Mouse (Mus musculus) kidney, adult 9 months (tissue): ENCODE results near the gene Igsf11.

ENCODE experiments used
- DNase-seq: peaks from one replicate; pipeline ENCODE4 v3.0.0; 2022

Igsf11 gene

DNA sequence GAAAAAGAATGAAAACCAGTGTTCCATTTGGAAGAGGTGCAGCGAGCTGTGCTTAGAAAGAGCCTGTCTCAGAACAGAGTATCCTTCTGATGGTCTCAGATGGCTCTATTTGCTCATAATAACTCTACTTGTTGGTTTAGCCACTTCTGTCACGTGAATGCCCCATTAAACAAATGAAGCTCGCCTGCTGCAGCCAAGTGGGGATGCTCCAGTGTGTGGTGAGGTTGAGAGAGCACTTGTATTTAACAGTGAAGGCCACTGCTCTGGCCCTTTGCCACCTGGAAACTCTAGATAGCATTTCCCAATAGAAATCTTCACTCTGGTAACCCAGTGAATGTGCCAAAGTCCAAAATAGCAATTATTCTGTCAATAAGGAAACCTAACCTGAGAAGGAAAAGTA is 92.9 kb downstream of the Igsf11 start:
- peak; percentile 80 for DNase-seq

GRCm38 (mm10) chr16:38986410-38986809 is 93.9 kb downstream of the Igsf11 start:
- no peak for DNase-seq

DNA sequence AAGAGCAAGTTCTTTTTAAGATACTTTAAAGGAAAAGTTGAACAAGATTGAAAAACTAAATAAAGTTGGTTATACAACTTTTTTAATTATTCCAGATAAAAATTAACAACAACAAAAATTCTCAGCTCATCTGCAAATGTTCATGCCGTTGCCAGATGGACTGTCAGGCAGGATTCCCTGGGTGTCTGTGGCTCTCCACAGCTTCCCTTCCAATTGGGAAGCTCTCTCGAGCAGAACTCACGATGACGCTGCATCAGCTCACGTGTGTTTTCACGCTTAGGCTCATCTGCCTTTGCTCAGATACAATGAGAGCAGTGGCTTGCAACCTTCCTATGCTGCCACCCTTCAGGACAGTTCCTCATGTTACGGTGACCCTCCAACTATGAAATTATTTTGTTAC is 101.2 kb downstream of the Igsf11 start:
- DNase-seq = peak; percentile 19

GRCm38 (mm10) chr16:38998496-38999258 is 106.2 kb downstream of the Igsf11 start:
- no peak for DNase-seq

DNA sequence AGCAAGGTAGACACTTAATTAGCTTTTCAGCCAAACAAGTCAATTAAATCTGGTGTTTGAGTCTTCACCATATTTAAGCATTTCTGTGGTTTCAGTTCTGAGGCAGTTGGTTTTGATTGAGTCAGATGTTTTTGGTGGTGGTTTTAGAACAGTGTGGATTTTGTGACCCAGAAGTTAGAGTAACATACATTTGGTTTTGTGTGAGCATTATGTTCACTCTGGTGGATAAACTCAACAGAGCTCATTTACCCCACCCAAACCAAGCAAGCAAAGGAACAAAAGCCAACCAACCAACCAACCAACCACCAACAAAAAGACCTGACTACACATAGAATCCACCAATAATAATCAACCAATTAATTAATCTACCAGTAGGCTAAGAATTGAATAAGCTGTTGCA is 106.8 kb downstream of the Igsf11 start:
- no peak for DNase-seq

DNA sequence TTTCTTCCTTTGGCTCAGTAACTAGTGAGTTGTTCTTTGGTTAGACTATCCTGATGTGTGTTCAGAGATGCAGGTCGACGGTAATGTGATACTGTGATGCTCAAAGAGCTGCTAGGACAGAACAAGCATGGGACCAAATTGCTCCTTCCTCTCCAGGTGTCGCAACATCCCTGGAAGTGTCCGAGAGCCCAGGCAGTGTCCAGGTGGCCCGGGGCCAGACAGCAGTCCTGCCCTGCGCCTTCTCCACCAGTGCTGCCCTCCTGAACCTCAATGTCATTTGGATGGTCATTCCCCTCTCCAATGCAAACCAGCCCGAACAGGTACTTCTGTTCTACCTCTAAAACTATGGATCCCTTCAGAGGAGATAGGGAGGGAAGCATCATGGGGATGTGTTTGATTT is 114.5 kb downstream of the Igsf11 start:
- DNase-seq = no peak

- DNase-seq = no peak
Measured at GRCm38 (mm10) chr16:39019449-39019848, 127.0 kb downstream of the Igsf11 start.

DNA sequence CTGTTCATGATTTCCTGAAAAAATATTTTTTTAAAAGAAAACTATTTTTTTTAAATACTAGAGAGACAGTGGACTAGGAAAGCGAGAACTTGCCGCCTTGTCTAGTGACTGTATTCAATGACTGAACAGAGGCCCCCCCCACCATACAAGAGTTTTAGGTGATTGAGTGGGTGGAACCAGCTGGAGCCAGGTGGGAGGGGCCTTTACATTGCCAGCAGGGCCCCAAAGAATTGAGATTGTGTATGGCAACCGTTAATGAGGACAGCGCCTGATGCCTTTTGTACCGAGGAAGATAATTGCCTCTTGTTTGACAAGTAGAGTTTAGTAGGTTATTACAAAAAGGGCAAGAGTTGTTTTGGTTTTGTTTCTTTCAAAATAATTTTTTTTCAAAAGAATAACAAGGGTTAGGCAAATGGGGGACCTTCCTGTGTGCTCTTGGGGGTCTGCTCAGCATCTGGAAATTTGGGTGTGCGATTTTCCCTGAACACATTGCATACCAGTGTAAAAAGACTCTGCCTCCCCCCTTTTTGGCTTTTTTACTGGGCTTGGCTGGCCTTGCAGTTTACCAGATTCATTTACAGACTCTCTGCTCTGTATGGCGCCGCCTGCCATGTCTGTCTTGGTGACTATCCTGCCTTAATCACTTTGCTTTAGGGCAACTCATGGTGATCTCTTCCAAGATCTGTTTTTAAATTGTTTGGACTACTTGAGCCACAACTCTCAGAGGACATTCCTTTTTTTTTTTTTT is 133.7 kb downstream of the Igsf11 start:
- DNase-seq = no peak

- DNase-seq = no peak
Measured at GRCm38 (mm10) chr16:39031350-39031749, 138.9 kb downstream of the Igsf11 start.

DNA sequence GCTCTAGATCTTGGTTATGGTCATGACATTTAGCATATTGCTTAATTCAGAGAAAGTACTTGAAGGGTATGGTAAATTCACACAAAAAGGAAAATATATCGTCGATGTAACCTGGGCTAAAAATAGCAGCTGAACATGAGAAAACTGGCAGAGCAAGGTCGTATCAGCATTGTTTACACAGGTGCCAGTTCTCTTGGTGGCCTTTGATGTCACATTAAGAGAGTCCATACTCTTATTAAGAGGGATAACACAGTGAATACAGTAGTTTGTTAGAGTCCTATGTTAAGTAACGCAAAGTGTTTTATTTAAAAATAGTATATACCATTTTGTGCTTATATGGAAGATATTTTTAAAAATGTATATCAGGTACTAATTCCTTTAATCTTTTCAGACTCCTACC is 144.8 kb downstream of the Igsf11 start:
- no peak for DNase-seq

- no peak for DNase-seq
Measured at GRCm38 (mm10) chr16:39044381-39044780, 151.9 kb downstream of the Igsf11 start.

- peak; percentile 59 for DNase-seq
Measured at GRCm38 (mm10) chr16:39048889-39049288, 156.4 kb downstream of the Igsf11 start.

DNA sequence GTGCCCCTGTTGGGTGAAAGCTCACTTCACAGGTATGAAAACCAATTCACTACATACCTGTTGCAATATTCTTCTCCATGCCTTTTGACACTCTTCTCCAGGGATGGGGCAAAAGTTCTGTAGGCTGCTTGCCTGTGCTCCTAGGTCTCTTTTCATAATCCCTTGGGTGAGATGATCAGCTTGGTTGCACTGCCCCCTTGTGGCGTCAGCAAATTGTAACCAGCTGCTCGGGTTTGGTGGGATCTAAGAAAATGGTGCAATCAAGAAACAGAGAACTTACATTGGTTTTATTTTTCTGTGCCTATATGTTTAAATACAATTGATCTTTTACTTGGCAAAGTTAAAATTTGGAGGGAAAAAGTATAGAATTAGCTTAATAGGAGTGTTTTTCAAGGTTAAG is 160.5 kb downstream of the Igsf11 start:
- DNase-seq = peak; percentile 63

- no peak for DNase-seq
Measured at GRCm38 (mm10) chr16:39053779-39054178, 161.3 kb downstream of the Igsf11 start.

GRCm38 (mm10) chr16:39056061-39056460 is 163.6 kb downstream of the Igsf11 start:
- peak; percentile 53 for DNase-seq

DNA sequence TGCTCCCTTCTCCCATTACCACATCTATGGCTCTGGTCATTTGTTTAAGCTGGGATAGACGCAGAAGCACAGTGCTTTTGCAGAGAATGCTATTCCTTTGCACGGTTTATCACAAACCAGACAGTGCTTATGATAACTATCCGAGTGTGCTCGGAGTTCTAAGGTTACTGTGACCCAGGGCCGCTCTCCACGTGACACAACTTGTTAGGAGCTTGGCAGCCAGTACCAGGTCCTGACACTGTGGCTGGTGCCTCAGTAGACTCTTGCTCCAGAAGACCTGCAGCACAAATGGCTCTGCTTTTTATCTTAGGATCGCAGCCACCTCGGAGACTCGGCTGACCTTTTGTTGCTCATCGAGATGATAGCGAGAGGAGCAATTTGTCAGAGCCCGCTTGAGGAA is 164.5 kb downstream of the Igsf11 start:
- DNase-seq = peak; percentile 7

DNA sequence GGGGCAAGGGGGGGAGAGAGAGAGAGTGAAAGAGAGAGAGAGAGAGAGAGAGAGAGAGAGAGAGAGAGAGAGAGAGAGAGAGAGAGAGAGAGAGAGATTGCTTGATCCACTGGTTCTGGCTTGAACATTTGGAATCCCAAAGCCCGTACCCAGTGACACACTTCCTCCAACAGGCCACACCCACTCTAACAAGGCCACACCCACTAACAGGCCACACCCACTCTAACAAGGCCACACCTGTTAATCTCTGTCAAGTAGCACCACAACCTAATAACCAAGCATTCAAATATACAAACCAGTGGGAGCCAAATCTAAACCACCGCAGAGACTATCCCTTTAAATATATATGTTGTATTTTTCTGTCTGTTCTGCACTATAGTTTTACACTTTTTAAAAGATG is 166.4 kb downstream of the Igsf11 start:
- no peak for DNase-seq

DNA sequence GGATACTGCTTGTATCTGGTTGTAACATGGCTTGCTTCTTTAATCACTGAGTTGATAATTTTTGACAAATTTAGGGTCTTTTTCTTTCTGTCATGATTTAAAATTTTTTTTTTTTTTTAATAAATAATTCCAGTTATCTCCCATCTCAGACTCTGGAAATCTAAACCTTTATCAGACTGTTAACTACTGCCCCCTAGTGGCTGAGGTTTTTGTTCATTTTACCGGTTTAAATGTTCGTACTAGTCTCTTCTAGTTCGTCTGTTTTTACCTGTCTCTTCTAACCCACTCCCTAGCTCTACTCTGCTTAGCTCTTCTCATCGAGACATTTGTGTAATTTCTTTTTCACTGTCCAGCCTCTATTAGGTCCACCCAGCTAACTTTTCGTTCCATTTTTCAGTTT is 170.1 kb downstream of the Igsf11 start:
- peak; percentile 36 for DNase-seq

DNA sequence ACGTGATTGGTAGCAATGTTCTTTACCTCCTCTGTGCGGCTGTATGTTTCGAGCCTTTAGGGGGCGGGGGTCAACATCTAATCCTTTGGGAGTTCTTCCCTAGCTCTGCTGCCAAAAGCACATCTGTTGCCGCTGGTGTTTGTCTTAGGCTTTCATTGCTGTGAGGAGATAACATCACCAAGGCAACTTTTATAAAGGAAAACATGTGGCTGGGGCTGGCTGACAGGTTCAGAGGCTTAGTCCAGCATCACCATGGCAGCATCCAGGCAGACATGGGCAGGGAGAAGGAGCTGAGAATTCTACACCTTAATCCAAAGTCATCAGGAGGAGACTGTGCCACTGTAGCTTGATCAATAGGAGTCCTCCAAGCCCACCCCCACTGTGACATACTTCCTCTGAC is 173.1 kb downstream of the Igsf11 start:
- no peak for DNase-seq

- no peak for DNase-seq
Measured at GRCm38 (mm10) chr16:39071431-39071830, 179.0 kb downstream of the Igsf11 start.
